Mouse (Mus musculus) heart, postnatal 0 days (tissue): ENCODE results near the gene Zcchc9.

Experiments used
- CTCF ChIP-seq: IDR thresholded peaks from 2 replicates; pipeline ENCODE4 v1.5.1; 2016; ENCODE audit warnings: antibody characterized with exemption, control low read depth, low read depth
- EP300 ChIP-seq: IDR thresholded peaks from 2 replicates; pipeline ENCODE4 v1.6.1; 2016; ENCODE audit warnings: antibody characterized with exemption, low read depth

DNA sequence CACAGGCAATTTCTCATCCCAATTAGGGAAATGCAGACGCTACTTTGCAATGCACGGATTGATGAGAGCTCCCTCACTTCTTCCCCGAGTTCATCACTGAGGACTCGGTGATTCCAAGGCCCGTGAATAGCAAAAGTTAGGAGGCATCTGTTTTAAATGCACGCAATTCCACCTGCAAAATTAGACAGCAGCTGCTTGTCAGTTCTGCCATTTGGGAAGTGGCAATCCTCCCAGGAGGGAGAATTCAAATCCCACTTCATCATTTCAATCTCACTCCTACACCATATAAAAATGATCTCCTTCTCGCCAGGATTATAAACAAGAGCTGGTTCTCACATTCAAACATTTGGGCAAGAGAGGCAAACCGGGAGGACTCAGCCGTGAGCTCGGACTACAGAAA, 10.1 kb downstream of the Zcchc9 start:
- TF ChIP-seq EP300 (no peak), CTCF (no peak)
